Mouse (Mus musculus) heart, adult 2 months (tissue): ENCODE measurements at regions not wholly inside any gene's neighbourhood (a gene's known extent, or its start where the extent isn't known, plus 50 kb on each side); places are given as distances from the start of the nearest gene placed in this dataset.

Source experiments
- CTCF ChIP-seq: fragments of 200-600 bp; IDR thresholded peaks from 2 replicates; pipeline ENCODE4 v1.8.1; 2022; ENCODE audit warnings: antibody characterized with exemption, mild to moderate bottlenecking, moderate library complexity
- POLR2A ChIP-seq: fragments of 200-500 bp; IDR thresholded peaks from 2 replicates; pipeline ENCODE4 v1.6.1; 2011; ENCODE audit warnings: mild to moderate bottlenecking, low read depth, low read length, control low read depth; ENCODE audit not compliant: insufficient read depth

GRCm38 (mm10) chr2:137301474-137302267 is 185.2 kb upstream of the Jag1 start:
- TF ChIP-seq POLR2A (no peak), CTCF (no peak)
